Mouse (Mus musculus): ENCODE results near the gene Olfr1311.
"Not testable (repeated sequence)": the region's sequence is repeated elsewhere in the genome, so short reads cannot be mapped to it uniquely, and the experiment has no call there.

Gene Olfr1311

GRCm38 (mm10) chr2:112024312-112024711, at the start of gene Olfr1311:
Gene Olfr1311, minus strand, starts transcription at chr2:112024412.
- no peak for DNase-seq (ENCODE audit: low read depth, low spot score)

GRCm38 (mm10) chr2:112050138-112050537, 25.9 kb upstream of the Olfr1311 start, which contains the start of gene Olfr1312:
Gene Olfr1312, minus strand, starts transcription at chr2:112050238.
- no peak for DNase-seq (ENCODE audit: low read depth, low spot score)

GRCm38 (mm10) chr2:112026971-112027370, 2.8 kb upstream of the Olfr1311 start:
- DNase-seq (ENCODE audit: low read depth, low spot score): not testable (repeated sequence)

- no peak for DNase-seq (ENCODE audit: low read depth, low spot score)
Measured at GRCm38 (mm10) chr2:112014900-112015299, 9.3 kb downstream of the Olfr1311 start.

GRCm38 (mm10) chr2:112012608-112013007, 11.6 kb downstream of the Olfr1311 start, which contains the start of gene Olfr1310:
Gene Olfr1310, minus strand, starts transcription at chr2:112012708.
- no peak for DNase-seq (ENCODE audit: low read depth, low spot score)

GRCm38 (mm10) chr2:111990181-111990580, 34.0 kb downstream of the Olfr1311 start, which contains the start of gene Olfr1309:
Gene Olfr1309, minus strand, starts transcription at chr2:111990281.
- no peak for DNase-seq (ENCODE audit: low read depth, low spot score)

All from A20 (cell line).